Mouse (Mus musculus) kidney, postnatal 4 days (tissue): ENCODE measurements around the gene Prpf18.
"Not testable (repeated sequence)": the region's sequence is repeated elsewhere in the genome, so short reads cannot be mapped to it uniquely, and the experiment has no call there.

Experiments used
- DNase-seq, 2 experiments: peaks; one replicate each; pipeline ENCODE4 v3.0.0; 2021; ENCODE audit warnings: mixed read lengths in 2 of 2

Gene Prpf18

GRCm38 (mm10) chr2:4651500-4652285 is at the start of gene Prpf18:
Gene Prpf18, minus strand, starts transcription at chr2:4652113.
- DNase-seq, result peak; percentile 91 to 92

DNA sequence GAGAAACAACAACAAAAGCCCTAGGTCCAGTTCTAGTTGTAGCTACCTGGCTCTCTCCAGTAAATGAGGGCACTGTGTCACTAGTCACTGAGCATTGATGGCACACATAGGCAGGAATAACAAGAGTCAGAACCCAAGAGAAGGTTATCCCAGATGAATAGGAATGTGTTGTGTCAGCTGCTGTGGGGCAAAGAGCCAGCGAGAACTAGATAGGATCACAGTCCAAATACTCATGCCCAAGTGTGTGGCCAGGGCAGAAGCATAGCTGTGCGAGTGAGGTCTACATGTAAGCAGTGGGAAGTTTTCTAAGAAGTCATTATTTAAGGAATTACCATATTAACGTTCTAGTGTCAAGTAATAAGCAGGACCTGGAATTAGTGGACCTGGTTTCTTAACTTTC is 28.0 kb upstream of the Prpf18 start:
- DNase-seq, result no peak

GRCm38 (mm10) chr2:4671636-4672035 is 19.7 kb upstream of the Prpf18 start:
- DNase-seq, result no peak

GRCm38 (mm10) chr2:4669701-4670100 is 17.8 kb upstream of the Prpf18 start:
- no peak for DNase-seq

DNA sequence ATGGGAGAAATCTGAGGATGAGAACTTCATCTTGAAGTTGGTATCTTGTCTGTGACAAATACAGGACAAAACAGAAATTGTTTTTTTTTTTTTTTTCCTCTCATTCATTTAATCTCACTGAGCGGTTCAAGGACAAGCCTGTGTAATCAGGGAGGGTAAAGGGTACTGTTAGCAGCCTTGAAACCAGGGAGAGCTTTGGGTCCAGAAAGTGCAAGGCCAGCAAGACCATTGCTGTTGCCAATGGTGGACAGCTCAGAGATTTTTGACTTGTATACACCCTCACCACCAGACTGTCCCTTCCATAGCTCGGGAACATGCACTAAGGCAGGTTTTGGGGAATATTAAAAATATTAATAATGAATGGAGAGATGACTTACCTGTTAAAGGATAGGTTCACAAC is 16.7 kb upstream of the Prpf18 start:
- DNase-seq, result no peak

DNA sequence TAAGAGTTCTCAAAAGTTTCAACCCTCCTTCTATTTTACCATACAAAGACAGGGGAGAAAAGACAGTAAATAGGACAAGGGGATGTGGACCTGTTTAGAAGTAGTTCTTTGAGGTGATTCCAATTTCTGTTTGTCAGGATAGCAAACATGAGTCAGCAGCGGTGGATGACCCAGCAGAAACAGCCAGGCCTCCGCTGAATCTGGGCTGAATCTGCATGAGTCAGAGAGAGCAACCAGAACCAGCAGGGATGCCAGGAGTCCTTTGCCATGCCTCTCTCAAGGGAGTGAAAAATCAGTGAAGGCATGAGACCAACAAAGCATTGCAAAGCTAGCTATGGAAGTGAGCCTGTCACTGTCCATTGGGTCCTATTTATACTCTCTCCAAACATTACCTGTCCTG is 8.8 kb upstream of the Prpf18 start:
- no peak for DNase-seq

GRCm38 (mm10) chr2:4649646-4650045 is 2.3 kb downstream of the Prpf18 start:
- no peak for DNase-seq

DNA sequence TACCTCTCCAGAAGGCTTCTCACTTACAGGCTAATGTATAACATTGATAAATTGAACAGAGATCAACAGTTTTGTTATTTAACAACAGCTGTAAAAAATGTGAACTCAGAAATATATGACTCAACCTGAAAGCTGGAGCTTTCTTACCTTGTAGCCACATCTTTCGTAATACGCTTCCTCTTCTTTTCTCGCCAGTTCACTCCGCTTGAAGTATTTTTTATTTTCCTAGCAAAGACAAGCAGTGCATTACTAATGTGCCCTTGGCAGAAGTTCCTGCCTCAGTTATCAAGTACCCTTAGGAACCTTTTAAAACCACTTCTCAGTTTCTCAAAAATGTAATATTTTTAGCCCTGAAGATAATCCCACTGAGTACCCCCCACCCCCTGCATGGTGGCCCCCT is 3.8 kb downstream of the Prpf18 start:
- no peak for DNase-seq

DNA sequence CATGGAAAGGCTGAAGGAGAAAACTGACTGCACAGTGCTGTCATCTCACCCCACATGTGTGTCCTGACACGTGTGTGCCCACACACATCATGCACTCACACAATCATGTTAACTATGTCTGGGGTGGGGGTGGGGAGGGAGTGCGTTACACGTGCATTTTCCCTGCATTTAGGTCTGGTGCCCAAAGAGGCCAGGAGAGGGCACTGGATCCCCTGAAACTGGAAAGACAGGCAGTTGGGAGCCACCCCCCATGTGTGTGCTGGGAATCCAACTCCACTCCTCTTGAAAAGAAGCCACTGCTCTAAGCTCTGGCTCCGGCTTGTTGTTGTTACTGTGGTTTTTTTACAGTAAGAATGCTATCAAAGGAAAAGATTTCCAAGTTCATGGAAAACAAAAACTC is 6.8 kb downstream of the Prpf18 start:
- no peak for DNase-seq

DNA sequence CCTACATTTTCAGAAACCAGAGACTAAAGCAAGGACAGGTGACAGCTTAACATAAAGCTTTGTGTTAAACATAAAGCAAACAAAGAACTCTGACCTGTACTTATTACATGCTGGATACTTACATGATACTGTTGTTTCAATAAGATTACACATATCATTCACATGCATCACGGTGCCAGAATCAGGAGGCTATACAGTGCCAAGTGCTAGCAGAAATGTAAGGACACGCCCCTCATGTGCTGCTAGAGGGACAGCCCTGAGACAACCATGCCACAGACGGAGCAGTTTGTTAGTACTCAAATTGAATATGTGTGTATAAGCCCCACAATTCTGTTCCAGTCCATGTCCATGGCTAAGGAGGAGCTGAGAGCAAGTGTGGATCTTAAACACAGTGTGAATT is 13.7 kb downstream of the Prpf18 start:
- DNase-seq, result no peak

- no peak for DNase-seq
These were observed 15.3 kb downstream of the Prpf18 start for GRCm38 (mm10) chr2:4636656-4637055.

DNA sequence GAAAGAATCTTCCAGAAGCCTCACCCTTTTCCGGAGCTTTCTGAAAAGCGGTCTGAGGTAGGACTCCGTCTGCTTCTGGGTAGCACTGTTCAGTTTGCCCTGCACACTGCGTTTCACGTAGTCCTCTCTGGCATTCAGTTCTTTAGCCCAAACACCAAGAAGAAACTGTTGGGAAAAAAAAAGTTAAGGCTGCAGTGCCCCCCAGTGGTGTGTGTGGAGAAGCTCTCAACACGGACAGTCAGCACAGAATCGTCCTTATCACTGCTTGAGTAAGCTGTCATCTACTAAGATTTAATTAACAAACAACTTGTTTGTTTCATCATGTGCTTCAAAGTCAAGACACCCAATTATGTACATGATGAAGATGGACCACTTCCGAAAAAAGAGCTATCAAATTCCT is 16.1 kb downstream of the Prpf18 start:
- DNase-seq, result peak; percentile 12 to 15

DNA sequence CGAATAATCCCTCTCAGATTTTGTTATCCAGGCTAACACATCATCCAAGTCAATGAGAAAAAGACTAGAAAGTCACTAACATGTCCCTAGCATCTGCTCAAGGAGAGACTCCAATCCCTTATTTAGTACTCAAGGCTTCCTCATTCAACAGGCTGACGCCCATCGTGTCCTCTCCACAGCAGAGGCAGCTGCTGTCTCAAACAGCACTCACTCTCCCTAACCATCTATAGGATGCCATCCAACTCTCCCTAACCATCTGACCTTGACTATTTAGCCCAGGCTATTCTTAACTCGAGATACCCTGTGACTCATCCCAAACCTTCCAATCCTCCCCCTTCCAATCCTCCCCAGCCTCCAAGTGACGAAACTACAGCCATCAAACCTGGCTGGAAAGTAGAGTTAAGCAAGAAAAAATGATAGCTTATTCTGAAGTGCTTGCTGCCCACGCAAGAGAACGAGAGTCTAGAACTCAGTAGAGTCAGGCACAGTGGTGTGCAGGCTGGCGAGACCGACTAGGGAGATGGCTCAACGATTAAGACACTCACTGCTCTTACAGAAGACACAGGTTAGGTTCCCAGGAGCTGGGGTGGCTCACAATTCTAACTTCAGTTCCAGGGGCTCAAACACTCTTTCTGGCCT is 21.6 kb downstream of the Prpf18 start:
- no peak for DNase-seq

GRCm38 (mm10) chr2:4629470-4629869 is 22.4 kb downstream of the Prpf18 start:
- no peak for DNase-seq

GRCm38 (mm10) chr2:4628920-4629319 is 23.0 kb downstream of the Prpf18 start:
- no peak for DNase-seq

DNA sequence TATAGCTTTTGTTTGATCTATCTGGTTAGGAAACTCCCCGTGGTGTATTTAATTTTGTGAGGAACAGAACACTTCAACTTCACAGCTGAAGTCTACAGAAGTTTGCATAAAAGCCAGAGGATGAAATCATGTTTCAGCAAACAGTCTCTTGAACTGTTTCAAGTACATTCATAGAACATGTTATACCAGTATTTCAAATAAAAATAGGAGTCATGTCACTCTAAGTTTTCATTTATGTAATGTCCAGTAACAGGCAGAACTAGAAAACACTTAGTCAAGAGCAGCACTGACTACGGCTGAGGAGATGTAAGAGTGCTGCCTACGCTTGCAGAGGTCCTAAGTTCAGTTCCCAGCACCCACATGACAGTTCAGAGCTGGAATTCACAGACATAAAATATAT is 25.0 kb downstream of the Prpf18 start:
- DNase-seq, result no peak

GRCm38 (mm10) chr2:4621471-4621985 is 30.4 kb downstream of the Prpf18 start:
- peak in 1 of 2 experiments; percentile 16 for DNase-seq

DNA sequence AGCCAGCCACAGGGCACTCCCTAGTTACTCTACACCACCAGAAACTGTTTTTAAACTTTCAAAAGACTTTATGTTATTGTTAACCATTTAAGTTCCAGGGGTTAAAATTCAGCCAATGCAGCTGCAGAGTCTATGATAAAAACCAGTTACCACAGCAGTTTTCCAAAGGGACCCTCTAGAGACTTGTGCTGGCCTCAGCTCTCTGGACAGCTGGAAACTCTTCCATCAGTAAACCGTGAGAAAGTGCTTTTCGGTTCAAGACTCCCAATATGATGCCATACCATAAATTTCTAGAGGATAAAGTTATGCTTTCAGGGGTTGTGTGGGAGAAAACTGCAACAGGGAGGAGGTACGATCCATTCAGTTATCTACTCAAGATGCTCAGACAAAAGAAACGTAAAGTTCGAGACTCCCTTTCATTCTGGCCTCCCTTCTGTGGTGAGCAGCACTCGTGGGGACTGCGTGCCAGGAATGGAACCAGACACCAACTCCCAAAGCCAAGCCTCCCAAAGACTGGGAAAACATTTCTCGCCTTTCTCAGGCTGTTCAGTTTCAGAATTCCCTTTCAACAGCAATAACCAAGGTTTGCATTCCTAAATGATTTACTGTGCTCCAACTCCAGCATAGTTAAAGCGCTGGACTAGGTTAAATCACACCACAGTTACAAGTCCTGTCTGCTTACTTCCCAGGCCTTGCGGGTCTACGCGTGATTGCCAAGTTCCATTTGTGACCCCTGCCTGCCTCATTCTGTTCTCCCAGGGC is 31.1 kb downstream of the Prpf18 start:
- DNase-seq, result peak; percentile 46 to 61

- no peak for DNase-seq
These were observed 31.9 kb downstream of the Prpf18 start for GRCm38 (mm10) chr2:4619893-4620593.

DNA sequence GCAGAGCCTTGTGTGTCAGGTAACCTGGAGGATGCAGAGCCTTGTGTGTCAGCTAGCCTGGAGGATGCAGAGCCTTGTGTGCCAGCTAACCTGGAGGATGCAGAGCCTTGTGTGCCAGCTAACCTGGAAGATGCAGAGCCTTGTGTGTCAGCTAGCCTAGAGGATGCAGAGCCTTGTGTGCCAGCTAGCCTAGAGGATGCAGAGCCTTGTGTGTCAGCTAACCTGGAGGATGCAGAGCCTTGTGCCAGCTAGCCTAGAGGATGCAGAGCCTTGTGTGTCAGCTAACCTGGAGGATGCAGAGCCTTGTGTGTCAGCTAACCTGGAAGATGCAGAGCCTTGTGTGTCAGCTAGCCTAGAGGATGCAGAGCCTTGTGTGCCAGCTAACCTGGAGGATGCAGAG is 32.8 kb downstream of the Prpf18 start:
- DNase-seq, result not testable (repeated sequence)

GRCm38 (mm10) chr2:4616995-4617394 is 34.9 kb downstream of the Prpf18 start:
- no peak for DNase-seq

- no peak for DNase-seq
These were observed 36.8 kb downstream of the Prpf18 start for GRCm38 (mm10) chr2:4615014-4615546.
